Mouse (Mus musculus): ENCODE data around the gene Sult2b1. TPM values are rescaled to one million over a fixed set of nuclear protein-coding genes. Genes with fewer than 3 reads are reported as not detected.

Sult2b1 gene
- polyA plus RNA-seq, 1 experiment from 2014 or later: 0.70 TPM

GRCm38 (mm10) chr7:45689800-45690199 is 94.7 kb downstream of the Sult2b1 start:
- no peak overlapping the region for H3K9ac ChIP-seq (ENCODE audit: low read depth, low read length)

GRCm38 (mm10) chr7:45689099-45689498 is 95.4 kb downstream of the Sult2b1 start:
- DNase-seq (ENCODE audit: low spot score) (no peak), ATAC-seq (replicated peaks; ENCODE audit: low FRiP score) (no peak)
- 54% methylated on average over 6 of the region's 6 CpGs for WGBS
- Histone ChIP-seq H3K27ac (ENCODE audit: low read depth, low read length) (no peak overlapping the region), H3K27me3 (replicated peaks; ENCODE audit: control insufficient read depth, insufficient read depth, low read length) (no peaks in the 10 kb centered on the region), H3K9me3 (ENCODE audit: control insufficient read depth, low read length) (no peaks in the 10 kb centered on the region), H3K9ac (ENCODE audit: low read depth, low read length) (no peak overlapping the region), H3K4me3 (ENCODE audit: low read depth, low read length) (no peak overlapping the region), H3K4me2 (no peak overlapping the region), H3K36me3 (ENCODE audit: control insufficient read depth, insufficient read depth, low read length) (no peaks in the 10 kb centered on the region), H3K4me1 (replicated peaks; ENCODE audit: control insufficient read depth, insufficient read depth, low read length) (no peaks in the 10 kb centered on the region; the same call in 1 of the 2 replicates)

More at GRCm38 (mm10) chr7:45689800-45690199, 94.7 kb downstream of the Sult2b1 start:
- DNase-seq (ENCODE audit: low spot score) (no peak), ATAC-seq (replicated peaks; ENCODE audit: low FRiP score) (no peak)
- WGBS: 36% methylated on average over 11 of the region's 11 CpGs
- no peak overlapping the region for H3K4me2 ChIP-seq
- no peaks in the 10 kb centered on the region for H3K9me3 ChIP-seq (ENCODE audit: control insufficient read depth, low read length)
- H3K27me3 ChIP-seq (replicated peaks; ENCODE audit: control insufficient read depth, insufficient read depth, low read length): no peaks in the 10 kb centered on the region
- H3K4me1 ChIP-seq (replicated peaks; ENCODE audit: control insufficient read depth, insufficient read depth, low read length): no peaks in the 10 kb centered on the region; the same call in 1 of the 2 replicates
- H3K36me3 ChIP-seq (ENCODE audit: control insufficient read depth, insufficient read depth, low read length): no peaks in the 10 kb centered on the region
- no peak overlapping the region for H3K27ac ChIP-seq (ENCODE audit: low read depth, low read length)
- H3K4me3 ChIP-seq (ENCODE audit: low read depth, low read length): no peak overlapping the region

GRCm38 (mm10) chr7:45686841-45687240 is 97.6 kb downstream of the Sult2b1 start:
- Histone ChIP-seq H3K4me1 (replicated peaks; ENCODE audit: control insufficient read depth, insufficient read depth, low read length) (peaks cover 4% of the 10 kb centered on the region), H3K36me3 (ENCODE audit: control insufficient read depth, insufficient read depth, low read length) (no peaks in the 10 kb centered on the region), H3K27ac (ENCODE audit: low read depth, low read length) (no peak overlapping the region), H3K27me3 (replicated peaks; ENCODE audit: control insufficient read depth, insufficient read depth, low read length) (no peaks in the 10 kb centered on the region), H3K9ac (ENCODE audit: low read depth, low read length) (no peak overlapping the region), H3K4me3 (ENCODE audit: low read depth, low read length) (no peak overlapping the region), H3K4me2 (no peak overlapping the region), H3K9me3 (ENCODE audit: control insufficient read depth, low read length) (no peaks in the 10 kb centered on the region)
- DNase-seq (ENCODE audit: low spot score) (no peak), ATAC-seq (replicated peaks; ENCODE audit: low FRiP score) (no peak)
- WGBS: 56% methylated on average over 3 of the region's 3 CpGs

- ATAC-seq (replicated peaks; ENCODE audit: low FRiP score): no peak
- H3K4me1 ChIP-seq (replicated peaks; ENCODE audit: control insufficient read depth, insufficient read depth, low read length): peaks cover 6% of the 10 kb centered on the region
- H3K27ac ChIP-seq (ENCODE audit: low read depth, low read length): no peak overlapping the region
- no peaks in the 10 kb centered on the region for H3K9me3 ChIP-seq (ENCODE audit: control insufficient read depth, low read length)
- DNase-seq (ENCODE audit: low spot score): no peak
- H3K9ac ChIP-seq (ENCODE audit: low read depth, low read length): no peak overlapping the region
- no peaks in the 10 kb centered on the region for H3K36me3 ChIP-seq (ENCODE audit: control insufficient read depth, insufficient read depth, low read length)
- H3K27me3 ChIP-seq (replicated peaks; ENCODE audit: control insufficient read depth, insufficient read depth, low read length): no peaks in the 10 kb centered on the region
- WGBS: 51% methylated on average over 10 of the region's 10 CpGs
- no peak overlapping the region for H3K4me2 ChIP-seq
- H3K4me3 ChIP-seq (ENCODE audit: low read depth, low read length): no peak overlapping the region
Measured at GRCm38 (mm10) chr7:45685811-45686210, 98.7 kb downstream of the Sult2b1 start.

- Histone ChIP-seq H3K9me3 (ENCODE audit: control insufficient read depth, low read length) (no peaks in the 10 kb centered on the region), H3K9ac (ENCODE audit: low read depth, low read length) (no peak within 1 kb of the TSS), H3K27me3 (replicated peaks; ENCODE audit: control insufficient read depth, insufficient read depth, low read length) (no peaks in the 10 kb centered on the region), H3K4me2 (no peak within 1 kb of the TSS), H3K4me1 (replicated peaks; ENCODE audit: control insufficient read depth, insufficient read depth, low read length) (peaks cover 7% of the 10 kb centered on the region; the same call in 1 of the 2 replicates), H3K27ac (ENCODE audit: low read depth, low read length) (no peak within 1 kb of the TSS), H3K36me3 (ENCODE audit: control insufficient read depth, insufficient read depth, low read length) (no peaks in the 10 kb centered on the region), H3K4me3 (ENCODE audit: low read depth, low read length) (no peak within 1 kb of the TSS)
- DNase-seq (ENCODE audit: low spot score) (no peak), ATAC-seq (replicated peaks; ENCODE audit: low FRiP score) (no peak)
- 77% methylated on average over 7 of the region's 7 CpGs for WGBS
Measured at GRCm38 (mm10) chr7:45683396-45684050, 100.9 kb downstream of the Sult2b1 start, which contains the start of gene Ntn5. Gene Ntn5, plus strand, starts transcription at chr7:45684022.

GRCm38 (mm10) chr7:45682144-45683126 is 102.0 kb downstream of the Sult2b1 start:
- H3K4me1 ChIP-seq (replicated peaks; ENCODE audit: control insufficient read depth, insufficient read depth, low read length): peaks cover 7% of the 10 kb centered on the region; the same call in 1 of the 2 replicates
- H3K9me3 ChIP-seq (ENCODE audit: control insufficient read depth, low read length): no peaks in the 10 kb centered on the region
- ATAC-seq (replicated peaks; ENCODE audit: low FRiP score): peak; percentile 61
- no peak overlapping the region for H3K4me3 ChIP-seq (ENCODE audit: low read depth, low read length)
- H3K36me3 ChIP-seq (ENCODE audit: control insufficient read depth, insufficient read depth, low read length): no peaks in the 10 kb centered on the region
- peak; percentile 81 for DNase-seq (ENCODE audit: low spot score)
- H3K4me2 ChIP-seq: peak overlapping the region; percentile 52
- peak overlapping the region; percentile 44 for H3K9ac ChIP-seq (ENCODE audit: low read depth, low read length)
- no peak overlapping the region for H3K27ac ChIP-seq (ENCODE audit: low read depth, low read length)
- H3K27me3 ChIP-seq (replicated peaks; ENCODE audit: control insufficient read depth, insufficient read depth, low read length): no peaks in the 10 kb centered on the region
- 25% methylated on average over 14 of the region's 14 CpGs for WGBS

- Histone ChIP-seq H3K9me3 (ENCODE audit: control insufficient read depth, low read length) (no peaks in the 10 kb centered on the region), H3K9ac (ENCODE audit: low read depth, low read length) (no peak overlapping the region), H3K36me3 (ENCODE audit: control insufficient read depth, insufficient read depth, low read length) (no peaks in the 10 kb centered on the region), H3K27me3 (replicated peaks; ENCODE audit: control insufficient read depth, insufficient read depth, low read length) (no peaks in the 10 kb centered on the region), H3K4me2 (no peak overlapping the region), H3K27ac (ENCODE audit: low read depth, low read length) (no peak overlapping the region), H3K4me1 (replicated peaks; ENCODE audit: control insufficient read depth, insufficient read depth, low read length) (peaks cover 7% of the 10 kb centered on the region; the same call in 1 of the 2 replicates), H3K4me3 (ENCODE audit: low read depth, low read length) (no peak overlapping the region)
- no peak for ATAC-seq (replicated peaks; ENCODE audit: low FRiP score)
- no peak for DNase-seq (ENCODE audit: low spot score)
- WGBS: 63% methylated on average over 8 of the region's 8 CpGs
Measured at GRCm38 (mm10) chr7:45681046-45681736, 103.3 kb downstream of the Sult2b1 start.
